Mouse (Mus musculus) neutrophil, adult 5-6 weeks (primary cell): ENCODE measurements around the gene Krtap4-8. TPM values are rescaled to one million over a fixed set of nuclear protein-coding genes. Genes with fewer than 3 reads are reported as not detected.
"Not testable (repeated sequence)": the region's sequence is repeated elsewhere in the genome, so short reads cannot be mapped to it uniquely, and the experiment has no call there.

Source experiments
- ATAC-seq: fragments of 151-379, 151-347 bp; 2 replicates; pipeline ENCODE4 v1.8.0; 2017; ENCODE audit warnings: mild to moderate bottlenecking, moderate TSS enrichment; ENCODE audit not compliant: insufficient number of reproducible peaks, poor library complexity, low FRiP score, severe bottlenecking; ENCODE audit errors: extremely low read depth
- total RNA-seq: library from RNA; stranded (forward); fragments of 200-1000 nt; gene quantifications from 2 replicates; pipeline ENCODE4 v1.2.3, GENCODE M21; 2017

The Krtap4-8 gene
- total RNA-seq = not detected in 2 replicates

DNA sequence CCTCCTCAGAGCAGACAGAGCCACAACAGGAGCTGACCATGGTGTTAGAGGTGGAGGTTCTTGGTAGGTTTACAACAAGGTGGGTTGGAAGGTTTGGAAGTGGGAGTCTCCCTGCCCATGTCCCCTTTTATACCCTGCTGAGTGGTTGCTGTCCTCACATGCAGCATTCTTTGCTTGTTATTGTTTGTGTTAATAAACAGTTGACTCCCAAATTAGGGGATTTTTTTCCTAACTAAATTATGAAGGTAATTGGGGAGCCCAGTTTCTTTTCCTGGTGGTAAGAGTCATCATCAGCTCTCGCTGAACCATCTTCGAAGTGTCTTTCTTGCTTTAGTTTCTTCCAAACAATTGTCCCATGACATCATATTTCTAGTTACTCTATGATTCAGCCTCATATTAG is at the start of gene Krtap4-8:
Gene Krtap4-8, minus strand, starts transcription at position 101 of the 400 bp plus-strand sequence.
- no peak for ATAC-seq

- ATAC-seq = not testable (repeated sequence)
Measured at GRCm38 (mm10) chr11:99815566-99815965, 35.1 kb upstream of the Krtap4-8 start, which contains the start of gene Gm11564. Gm11564 (minus strand) TSS chr11:99815666.

- not testable (repeated sequence) for ATAC-seq
Measured at GRCm38 (mm10) chr11:99809792-99810191, 29.3 kb upstream of the Krtap4-8 start, which contains the start of gene Krtap4-13. Krtap4-13 (minus strand) TSS chr11:99809892.

- not testable (repeated sequence) for ATAC-seq
Measured at GRCm38 (mm10) chr11:99804346-99804745, 23.8 kb upstream of the Krtap4-8 start, which contains the start of gene Gm11554. Gm11554 (minus strand) TSS chr11:99804446.

GRCm38 (mm10) chr11:99798832-99799231 is 18.3 kb upstream of the Krtap4-8 start, which contains the start of gene Gm11569:
Gm11569 (minus strand) TSS chr11:99798932.
- ATAC-seq = not testable (repeated sequence)

DNA sequence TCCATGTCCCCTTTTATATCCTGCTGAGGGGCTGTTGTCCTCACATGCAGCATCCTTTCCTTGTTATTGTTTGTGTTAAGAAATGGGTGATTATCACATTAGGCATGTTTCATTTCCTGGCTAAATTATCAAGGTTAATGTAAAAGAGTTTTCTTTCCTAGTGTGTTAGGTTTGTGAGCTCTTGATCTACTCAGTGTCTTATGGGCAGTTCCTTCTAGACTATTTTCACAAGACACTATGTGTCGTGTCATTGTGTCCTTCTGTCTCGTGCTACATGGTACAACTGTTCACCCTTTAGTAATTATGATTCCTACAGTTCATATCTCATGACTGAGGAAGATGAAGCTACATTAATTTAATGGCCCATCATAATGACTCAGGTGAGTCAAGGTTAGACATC is 12.9 kb upstream of the Krtap4-8 start, which contains the start of gene Gm11596:
Gene Gm11596, minus strand, starts transcription at position 101 of the 400 bp plus-strand sequence.
- ATAC-seq = no peak

DNA sequence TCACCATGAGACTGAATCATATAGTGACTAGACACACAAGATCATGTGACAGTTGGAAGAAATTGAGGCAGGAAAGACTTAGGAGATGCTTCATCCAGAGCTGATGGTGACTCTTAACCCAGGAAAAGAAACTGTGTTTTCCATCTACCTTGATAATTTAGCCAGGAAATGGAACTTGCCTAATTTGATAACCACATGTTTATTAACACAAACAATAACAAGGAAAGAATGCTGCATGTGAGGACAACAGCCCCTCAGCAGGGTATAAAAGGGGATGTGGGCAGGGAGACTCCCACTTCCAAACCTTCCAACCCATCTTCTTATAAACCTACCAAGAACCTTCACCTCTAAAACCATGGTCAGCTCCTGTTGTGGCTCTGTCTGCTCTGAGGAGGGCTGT is 4.4 kb upstream of the Krtap4-8 start, which contains the start of gene Krtap4-9:
Gene Krtap4-9, plus strand, starts transcription at position 301 of the 400 bp plus-strand sequence.
- ATAC-seq = not testable (repeated sequence)

- no peak for ATAC-seq
Measured at GRCm38 (mm10) chr11:99778401-99778800, 2.1 kb downstream of the Krtap4-8 start.

GRCm38 (mm10) chr11:99772813-99773212 is 7.7 kb downstream of the Krtap4-8 start, which contains the start of gene Gm11595:
Gm11595 (minus strand) TSS chr11:99772913.
- not testable (repeated sequence) for ATAC-seq

DNA sequence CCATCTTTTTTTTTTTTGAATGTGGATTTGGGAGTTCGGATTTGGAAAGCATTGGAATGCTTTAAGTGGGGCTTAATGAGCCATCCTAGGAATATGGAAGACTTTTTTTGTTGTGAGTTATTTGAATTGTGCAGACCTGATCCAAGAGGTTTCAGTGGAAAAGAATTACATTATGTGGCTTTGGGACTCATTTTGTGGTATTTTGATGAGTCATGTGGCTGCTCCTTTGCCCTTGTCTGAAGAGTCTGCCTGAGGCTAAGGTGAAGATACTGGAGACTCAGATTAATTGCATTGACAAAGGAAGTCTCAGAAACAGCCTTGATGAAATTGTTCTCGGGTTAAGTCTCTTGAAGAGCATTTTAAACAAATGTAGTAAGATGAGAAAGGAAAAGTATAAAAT is 12.1 kb downstream of the Krtap4-8 start:
- no peak for ATAC-seq

DNA sequence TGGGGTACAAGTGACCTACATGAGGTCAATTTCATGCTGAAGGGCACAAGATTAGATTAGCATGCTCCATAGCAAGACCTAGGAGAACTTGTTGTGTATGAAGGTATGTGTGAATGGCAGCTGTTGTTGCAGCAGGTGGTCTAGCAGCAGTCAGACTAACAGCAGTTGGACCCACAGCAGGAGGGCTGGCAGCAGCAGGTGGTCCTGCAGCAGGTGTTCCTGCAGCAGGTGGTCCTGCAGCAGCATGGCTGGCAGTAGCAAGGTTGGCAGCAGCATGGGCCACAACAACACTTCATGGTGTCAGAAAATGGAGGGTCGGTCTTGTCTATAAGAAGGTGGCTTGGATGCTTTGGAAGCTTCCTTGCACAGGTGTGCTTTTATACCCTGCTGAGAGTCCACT is 21.6 kb downstream of the Krtap4-8 start:
- no peak for ATAC-seq

- no peak for ATAC-seq
Measured at GRCm38 (mm10) chr11:99743985-99744384, 36.5 kb downstream of the Krtap4-8 start.

DNA sequence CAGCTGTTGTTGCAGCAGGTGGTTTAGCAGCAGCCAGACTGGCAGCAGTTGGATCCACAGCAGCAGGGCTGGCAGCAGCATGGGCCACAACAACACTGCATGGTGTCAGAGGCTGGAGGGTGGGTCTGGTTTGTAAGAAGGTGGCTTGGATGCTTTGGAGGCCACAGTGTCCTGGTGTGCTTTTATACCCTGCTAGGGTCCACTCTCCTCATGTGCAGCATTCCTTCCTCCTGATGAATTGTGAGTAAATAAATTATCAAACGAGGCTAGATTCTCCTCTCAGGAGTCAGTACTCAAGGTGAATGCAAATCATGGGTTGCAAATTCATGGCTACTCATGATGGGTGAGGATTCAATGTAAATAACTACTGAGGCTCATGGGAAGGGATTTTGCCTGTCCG is 46.3 kb downstream of the Krtap4-8 start, which contains the start of gene Gm14180:
Gene Gm14180, minus strand, starts transcription at position 101 of the 400 bp plus-strand sequence.
- no peak for ATAC-seq

Other genes starting within 250 kb of the Krtap4-8 start
- not detected in 2 replicates for gene Krt40, start 237.5 kb downstream of the Krtap4-8 start, total RNA-seq
- gene Krtap3-3, start 229.8 kb downstream of the Krtap4-8 start, total RNA-seq = not detected in 2 replicates
- not detected in 2 replicates for gene Krtap3-2, start 223.9 kb downstream of the Krtap4-8 start, total RNA-seq
- gene Gm11939, start 221.2 kb downstream of the Krtap4-8 start, total RNA-seq = not detected in 2 replicates
- not detected in 2 replicates for gene Krtap3-1, start 214.1 kb downstream of the Krtap4-8 start, total RNA-seq
- gene Krtap1-5, start 199.7 kb downstream of the Krtap4-8 start, total RNA-seq = not detected in 2 replicates
- not detected in 2 replicates for gene Krtap1-4, start 197.1 kb downstream of the Krtap4-8 start, total RNA-seq
- not detected in 2 replicates for gene Krtap1-3, start 189.4 kb downstream of the Krtap4-8 start, total RNA-seq
- not detected in 2 replicates for gene Krtap9-3, start 182.6 kb downstream of the Krtap4-8 start, total RNA-seq
- not detected in 2 replicates for gene Gm11938, start 177.4 kb downstream of the Krtap4-8 start, total RNA-seq
- not detected in 2 replicates for gene Gm11937, start 170.5 kb downstream of the Krtap4-8 start, total RNA-seq
- not detected in 2 replicates for gene Krtap2-4, start 165.9 kb downstream of the Krtap4-8 start, total RNA-seq
- not detected in 2 replicates for gene Gm11562, start 160.3 kb downstream of the Krtap4-8 start, total RNA-seq
- not detected in 2 replicates for gene Krtap4-1, start 152.5 kb downstream of the Krtap4-8 start, total RNA-seq
- not detected in 2 replicates for gene Krtap4-2, start 145.6 kb downstream of the Krtap4-8 start, total RNA-seq
- gene Krtap4-7, start 136.6 kb downstream of the Krtap4-8 start, total RNA-seq = not detected in 2 replicates
- not detected in 2 replicates for gene Gm11555, start 130.5 kb downstream of the Krtap4-8 start, total RNA-seq
- not detected in 2 replicates for gene Gm11563, start 121.7 kb downstream of the Krtap4-8 start, total RNA-seq
- gene Krtap4-6, start 114.7 kb downstream of the Krtap4-8 start, total RNA-seq = not detected in 2 replicates
- gene Gm14190, start 90.0 kb downstream of the Krtap4-8 start, total RNA-seq = not detected in 2 replicates
- gene Gm14180, start 46.4 kb downstream of the Krtap4-8 start, total RNA-seq = not detected in 2 replicates
- not detected in 2 replicates for gene Gm11595, start 7.8 kb downstream of the Krtap4-8 start, total RNA-seq
- gene Krtap4-9, start 4.5 kb upstream of the Krtap4-8 start, total RNA-seq = not detected in 2 replicates
- gene Gm11596, start 12.8 kb upstream of the Krtap4-8 start, total RNA-seq = not detected in 2 replicates
- not detected in 2 replicates for gene Gm11569, start 18.2 kb upstream of the Krtap4-8 start, total RNA-seq
- gene Gm11554, start 23.7 kb upstream of the Krtap4-8 start, total RNA-seq = not detected in 2 replicates
- gene Krtap4-13, start 29.2 kb upstream of the Krtap4-8 start, total RNA-seq = not detected in 2 replicates
- not detected in 2 replicates for gene Gm11564, start 35.0 kb upstream of the Krtap4-8 start, total RNA-seq
- gene 2300003K06Rik, start 57.4 kb upstream of the Krtap4-8 start, total RNA-seq = not detected in 2 replicates
- gene Krtap4-16, start 70.9 kb upstream of the Krtap4-8 start, total RNA-seq = not detected in 2 replicates
- not detected in 2 replicates for gene Gm11568, start 77.2 kb upstream of the Krtap4-8 start, total RNA-seq
- gene Gm11559, start 83.8 kb upstream of the Krtap4-8 start, total RNA-seq = not detected in 2 replicates
- not detected in 2 replicates for gene Krtap9-1, start 92.7 kb upstream of the Krtap4-8 start, total RNA-seq
- not detected in 2 replicates for gene Gm11567, start 98.5 kb upstream of the Krtap4-8 start, total RNA-seq
- gene Krtap31-1, start 127.2 kb upstream of the Krtap4-8 start, total RNA-seq = not detected in 2 replicates
- gene Gm11565, start 134.0 kb upstream of the Krtap4-8 start, total RNA-seq = not detected in 2 replicates
- not detected in 2 replicates for gene Krtap31-2, start 155.6 kb upstream of the Krtap4-8 start, total RNA-seq
- gene Krtap9-5, start 167.8 kb upstream of the Krtap4-8 start, total RNA-seq = not detected in 2 replicates
- not detected in 2 replicates for gene Krtap29-1, start 198.3 kb upstream of the Krtap4-8 start, total RNA-seq
- not detected in 2 replicates for gene Krtap16-1, start 205.9 kb upstream of the Krtap4-8 start, total RNA-seq
- gene Krtap17-1, start 213.3 kb upstream of the Krtap4-8 start, total RNA-seq = not detected in 2 replicates
- not detected in 2 replicates for gene Krt33a, start 235.5 kb upstream of the Krtap4-8 start, total RNA-seq
- gene Krt33b, start 249.2 kb upstream of the Krtap4-8 start, total RNA-seq = not detected in 2 replicates